Mouse (Mus musculus) intestine, postnatal 0 days (tissue): ENCODE measurements at regions not wholly inside any gene's neighbourhood (a gene's known extent, or its start where the extent isn't known, plus 50 kb on each side); places are given as distances from the start of the nearest gene placed in this dataset.

Experiments
- ATAC-seq: fragments of 200-750 bp; cut with Nextera tagmentation; 2 replicates; pipeline ENCODE4 v1.8.0; 2017; ENCODE audit warnings: mild to moderate bottlenecking, moderate TSS enrichment, moderate library complexity
- H3K27ac ChIP-seq: fragments of 300-500 bp; sonication (generic); 2 replicates; pipeline ENCODE4 v1.5.1; 2014; ENCODE audit warnings: mild to moderate bottlenecking, low read depth, low read length, moderate library complexity
- H3K27me3 ChIP-seq: fragments of 300-500 bp; sonication (generic); replicated peaks from 2 replicates; pipeline ENCODE4 v1.6.1; 2014; ENCODE audit warnings: low read length, mixed read lengths; ENCODE audit not compliant: control insufficient read depth, insufficient read depth
- H3K36me3 ChIP-seq: fragments of 300-500 bp; sonication (generic); 2 replicates; pipeline ENCODE4 v1.6.1; 2014; ENCODE audit warnings: mild to moderate bottlenecking, moderate library complexity; ENCODE audit not compliant: control insufficient read depth, insufficient read depth
- H3K4me1 ChIP-seq: fragments of 300-500 bp; sonication (generic); replicated peaks from 2 replicates; pipeline ENCODE4 v1.6.1; 2014; ENCODE audit warnings: antibody characterized with exemption, low read length, mixed read lengths; ENCODE audit not compliant: control insufficient read depth, insufficient read depth
- H3K4me2 ChIP-seq: fragments of 300-500 bp; sonication (generic); replicated peaks from 2 replicates; pipeline ENCODE4 v1.6.1; 2014; ENCODE audit warnings: low read depth, mild to moderate bottlenecking, moderate library complexity
- H3K4me3 ChIP-seq: fragments of 300-500 bp; sonication (generic); 2 replicates; pipeline ENCODE4 v1.5.1; 2014; ENCODE audit warnings: low read depth, low read length
- H3K9ac ChIP-seq: fragments of 300-500 bp; sonication (generic); 2 replicates; pipeline ENCODE4 v1.6.1; 2014; ENCODE audit warnings: mild to moderate bottlenecking, low read depth, low read length
- H3K9me3 ChIP-seq: fragments of 300-500 bp; sonication (generic); 2 replicates; pipeline ENCODE4 v1.6.1; 2016; ENCODE audit warnings: mixed run types; ENCODE audit not compliant: control insufficient read depth
- CTCF ChIP-seq: sonication (generic); IDR thresholded peaks from 2 replicates; pipeline ENCODE4 v1.5.1; 2016; ENCODE audit warnings: low read depth, mild to moderate bottlenecking, control low read depth, antibody characterized with exemption, moderate library complexity
- WGBS: fragments of 180-500 bp; shearing (Covaris S2); extraction: QIAGEN DNeasy Blood & Tissue Kit; methylation state at CpG from one replicate; pipeline ENCODE4 v1.1.7; 2014; 5-methylcytosine and 5-hydroxymethylcytosine counted together

- Histone ChIP-seq H3K27me3 (no peaks in the 10 kb centered on the region), H3K4me3 (no peak overlapping the region), H3K9me3 (no peaks in the 10 kb centered on the region), H3K36me3 (no peaks in the 10 kb centered on the region), H3K27ac (no peak overlapping the region), H3K4me2 (no peak overlapping the region), H3K9ac (no peak overlapping the region), H3K4me1 (no peaks in the 10 kb centered on the region)
- ATAC-seq = no peak
- WGBS = 64% methylated on average over 7 of the region's 7 CpGs
- no peak for TF ChIP-seq CTCF
Measured at GRCm38 (mm10) chr3:147082255-147082943, 230.2 kb downstream of the Ttll7 start.

GRCm38 (mm10) chr3:147083374-147083773, 231.2 kb downstream of the Ttll7 start:
- 74% methylated on average over 11 of the region's 11 CpGs for WGBS
- Histone ChIP-seq H3K36me3 (no peaks in the 10 kb centered on the region), H3K27me3 (no peaks in the 10 kb centered on the region)

GRCm38 (mm10) chr3:147083823-147084222, 231.7 kb downstream of the Ttll7 start:
- Histone ChIP-seq H3K27ac (no peak overlapping the region), H3K4me1 (no peaks in the 10 kb centered on the region), H3K4me3 (no peak overlapping the region), H3K27me3 (no peaks in the 10 kb centered on the region), H3K9me3 (no peaks in the 10 kb centered on the region), H3K9ac (no peak overlapping the region), H3K36me3 (no peaks in the 10 kb centered on the region), H3K4me2 (no peak overlapping the region)
- no peak for TF ChIP-seq CTCF
- WGBS = 88% methylated on average over 4 of the region's 4 CpGs
- no peak for ATAC-seq

More at GRCm38 (mm10) chr3:147083374-147083773, 231.2 kb downstream of the Ttll7 start:
- Histone ChIP-seq H3K4me2 (no peak overlapping the region), H3K9ac (no peak overlapping the region), H3K4me3 (no peak overlapping the region), H3K27ac (no peak overlapping the region), H3K4me1 (no peaks in the 10 kb centered on the region), H3K9me3 (no peaks in the 10 kb centered on the region)
- no peak for TF ChIP-seq CTCF
- ATAC-seq = no peak

GRCm38 (mm10) chr3:147084624-147085189, 232.5 kb downstream of the Ttll7 start:
- Histone ChIP-seq H3K27me3 (no peaks in the 10 kb centered on the region), H3K4me1 (no peaks in the 10 kb centered on the region), H3K4me3 (no peak overlapping the region), H3K9me3 (no peaks in the 10 kb centered on the region), H3K4me2 (no peak overlapping the region), H3K9ac (no peak overlapping the region), H3K27ac (no peak overlapping the region), H3K36me3 (no peaks in the 10 kb centered on the region)
- 77% methylated on average over 9 of the region's 9 CpGs for WGBS
- no peak for ATAC-seq
- TF ChIP-seq CTCF = no peak

GRCm38 (mm10) chr3:147088171-147088570, 236.0 kb downstream of the Ttll7 start:
- Histone ChIP-seq H3K36me3 (no peaks in the 10 kb centered on the region), H3K27me3 (no peaks in the 10 kb centered on the region), H3K4me1 (no peaks in the 10 kb centered on the region), H3K9me3 (no peaks in the 10 kb centered on the region), H3K9ac (no peak overlapping the region), H3K4me3 (no peak overlapping the region), H3K27ac (no peak overlapping the region), H3K4me2 (no peak overlapping the region)
- TF ChIP-seq CTCF = no peak
- no peak for ATAC-seq
- WGBS = 82% methylated on average over 6 of the region's 6 CpGs

GRCm38 (mm10) chr3:147089716-147090115, 237.5 kb downstream of the Ttll7 start:
- TF ChIP-seq CTCF = no peak
- Histone ChIP-seq H3K9me3 (no peaks in the 10 kb centered on the region), H3K9ac (no peak overlapping the region), H3K27me3 (no peaks in the 10 kb centered on the region), H3K27ac (no peak overlapping the region), H3K4me1 (no peaks in the 10 kb centered on the region), H3K4me3 (no peak overlapping the region), H3K36me3 (no peaks in the 10 kb centered on the region), H3K4me2 (no peak overlapping the region)
- no peak for ATAC-seq
- 88% methylated on average over 10 of the region's 10 CpGs for WGBS
